Mouse (Mus musculus) brain, embryonic 14.5 days (tissue): Measurements from ENCODE around the gene Anks1b.

Experiments
- CTCF ChIP-seq: fragments of 200-500 bp; IDR thresholded peaks from 2 replicates; pipeline ENCODE4 v1.5.1; 2012; ENCODE audit warnings: inconsistent platforms, mild to moderate bottlenecking, moderate library complexity, borderline replicate concordance; ENCODE audit not compliant: insufficient read depth, insufficient read length; ENCODE audit errors: extremely low read depth
- POLR2A ChIP-seq: fragments of 200-500 bp; IDR thresholded peaks from 2 replicates; pipeline ENCODE4 v1.6.1; 2012; ENCODE audit warnings: mild to moderate bottlenecking, inconsistent platforms, borderline replicate concordance; ENCODE audit not compliant: poor library complexity, insufficient read depth, insufficient read length, severe bottlenecking; ENCODE audit errors: extremely low read depth

GRCm38 (mm10) chr10:90630099-90630698 lies 756.9 kb downstream of the Anks1b start:
- TF ChIP-seq CTCF (no peak), POLR2A (no peak)
